Mouse (Mus musculus) brain, embryonic 14.5 days (tissue): ENCODE measurements at regions not wholly inside any gene's neighbourhood (a gene's known extent, or its start where the extent isn't known, plus 50 kb on each side); places are given as distances from the start of the nearest gene placed in this dataset.

Experiments
- CTCF ChIP-seq: fragments of 200-500 bp; IDR thresholded peaks from 2 replicates; pipeline ENCODE4 v1.5.1; 2012; ENCODE audit warnings: inconsistent platforms, mild to moderate bottlenecking, moderate library complexity, borderline replicate concordance; ENCODE audit not compliant: insufficient read depth, insufficient read length; ENCODE audit errors: extremely low read depth
- POLR2A ChIP-seq: fragments of 200-500 bp; IDR thresholded peaks from 2 replicates; pipeline ENCODE4 v1.6.1; 2012; ENCODE audit warnings: mild to moderate bottlenecking, inconsistent platforms, borderline replicate concordance; ENCODE audit not compliant: poor library complexity, insufficient read depth, insufficient read length, severe bottlenecking; ENCODE audit errors: extremely low read depth

GRCm38 (mm10) chr9:43465129-43465528 is 154.5 kb downstream of the Trim29 start:
- no peak for TF ChIP-seq CTCF
- TF ChIP-seq POLR2A, result no peak
